In the genomic region with DNA sequence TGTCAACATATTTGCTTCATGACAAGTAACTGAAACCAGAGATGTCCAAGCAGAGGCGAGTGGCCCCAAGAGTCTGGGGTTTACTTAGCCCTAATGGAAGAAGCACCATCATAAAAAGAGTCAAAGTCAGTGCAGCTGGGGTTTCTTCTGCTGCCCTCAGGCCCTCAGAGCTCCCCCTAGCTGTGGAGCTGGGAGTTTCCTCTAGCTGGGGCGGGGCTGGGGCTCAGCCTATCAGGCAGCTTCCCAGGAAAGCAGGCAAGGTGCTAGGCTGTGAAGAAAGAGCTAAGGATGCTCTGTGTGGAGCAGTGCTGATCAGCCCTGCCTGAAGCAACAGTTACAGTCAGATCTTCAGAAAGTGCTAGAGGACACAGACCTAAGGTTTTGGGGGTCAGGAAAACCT, we compare ENCODE assay signal across 9 mouse cellular contexts. TPM values are rescaled to one million over a fixed set of nuclear protein-coding genes. Genes with fewer than 3 reads are reported as not detected.
A peak's percentile ranks its signal among the peaks of the same experiment; 100 is the strongest.
DNase-seq lines count a peak whose midpoint lies in the region; ATAC-seq and TF ChIP-seq lines count a peak whose summit lies in the region.
"Had no signal": no experiment of that assay in that cellular context is flagged by ENCODE, and none has a peak within 500 bp of the region (broad histone marks: within the 10 kb centered on the region; RNA-seq: fewer than 3 reads in every experiment).

No protein-coding gene starts in this region.

- H3K9ac ChIP-seq in heart, adult 2 months (ENCODE audit: low read depth, low read length) = no peak overlapping the region

- H3K4me1 ChIP-seq in heart, adult 2 months (ENCODE audit: control insufficient read depth, insufficient read depth, low read length) = no peaks in the 10 kb centered on the region
- H3K4me1 ChIP-seq in heart, embryonic 10.5 days = no peaks in the 10 kb centered on the region
- H3K4me1 ChIP-seq in bone marrow, adult 2 months (ENCODE audit: control insufficient read depth, insufficient read depth, low read length) = no peaks in the 10 kb centered on the region
- no peaks in the 10 kb centered on the region for H3K4me1 ChIP-seq in forebrain, embryonic 10.5 days

- intact Hi-C loops in heart, adult 2 months (cut with DNase I) = no loop called here

- no peaks in the 10 kb centered on the region for H3K9me3 ChIP-seq in heart, embryonic 10.5 days
- H3K9me3 ChIP-seq in forebrain, embryonic 10.5 days = no peaks in the 10 kb centered on the region

- no peak for TF ChIP-seq POLR2A in heart, adult 2 months (IDR thresholded peaks at IDR 0.05; ENCODE audit: insufficient read depth, low read depth, low read length)
- no peak for TF ChIP-seq POLR2A in bone marrow, adult 2 months (IDR thresholded peaks at IDR 0.05; ENCODE audit: borderline replicate concordance, control insufficient read depth, low read depth, low read length)

- no peak overlapping the region for H3K27ac ChIP-seq in heart, adult 2 months
- no peak overlapping the region for H3K27ac ChIP-seq in heart, embryonic 10.5 days
- H3K27ac ChIP-seq in bone marrow, adult 2 months (ENCODE audit: control insufficient read depth, insufficient read depth, low read depth, low read length, poor library complexity) = no peak overlapping the region
- no peak overlapping the region for H3K27ac ChIP-seq in forebrain, embryonic 10.5 days

- no peak overlapping the region for H3K4me3 ChIP-seq in heart, adult 2 months
- no peak overlapping the region for H3K4me3 ChIP-seq in heart, embryonic 10.5 days
- H3K4me3 ChIP-seq in bone marrow, adult 2 months (replicated peaks; ENCODE audit: control insufficient read depth, low read depth, low read length) = no peak overlapping the region
- H3K4me3 ChIP-seq in forebrain, embryonic 10.5 days = no peak overlapping the region

- ATAC-seq in megakaryocyte progenitor cell, adult 5-6 weeks (replicated peaks; ENCODE audit: poor library complexity) = peak; percentile 85
- ATAC-seq: activated CD4-positive, CD25-positive, alpha-beta regulatory T cell, adult 4 months had no signal

- no peak for TF ChIP-seq EP300 in heart, adult 2 months (IDR thresholded peaks at IDR 0.05; ENCODE audit: insufficient read depth, low read depth, low read length)

- H3K27me3 ChIP-seq in heart, adult 2 months (ENCODE audit: control insufficient read depth, insufficient read depth, low read length) = no peaks in the 10 kb centered on the region
- H3K27me3 ChIP-seq in heart, embryonic 10.5 days (ENCODE audit: insufficient read depth, poor library complexity, severe bottlenecking) = peaks cover 20% of the 10 kb centered on the region
- H3K27me3 ChIP-seq in forebrain, embryonic 10.5 days (ENCODE audit: poor library complexity, severe bottlenecking) = no peaks in the 10 kb centered on the region

- H3K79me2 ChIP-seq in heart, adult 2 months (replicated peaks; ENCODE audit: control insufficient read depth, insufficient read depth, low read length) = no peaks in the 10 kb centered on the region

- 96% methylated on average over 2 of the region's 2 CpGs for WGBS in heart, adult 2 months
- 94% methylated on average over 2 of the region's 2 CpGs for WGBS in heart, embryonic 10.5 days
- WGBS in bone marrow, adult 2 months = 80% methylated on average over 2 of the region's 2 CpGs
- 90% methylated on average over 2 of the region's 2 CpGs for WGBS in forebrain, embryonic 10.5 days

- peaks cover 4% of the 10 kb centered on the region for H3K36me3 ChIP-seq in heart, adult 2 months (ENCODE audit: control insufficient read depth, insufficient read depth, low read length)
- peaks cover 57% of the 10 kb centered on the region for H3K36me3 ChIP-seq in heart, embryonic 10.5 days
- peaks cover 79% of the 10 kb centered on the region for H3K36me3 ChIP-seq in forebrain, embryonic 10.5 days (replicated peaks)

- peak; percentile 61 for TF ChIP-seq CTCF in heart, adult 2 months (IDR thresholded peaks at IDR 0.05)
- TF ChIP-seq CTCF in bone marrow, adult 2 months (IDR thresholded peaks at IDR 0.05; ENCODE audit: control insufficient read depth, insufficient read depth, low read length) = peak; percentile 45; the same call in 1 of the 2 replicates

- DNase-seq in heart, adult 2 months = no peak
- no peak for DNase-seq in heart, embryonic 10.5 days (ENCODE audit: low spot score)
- DNase-seq in B cell, adult 2 months = peak; percentile 50 to 54
- DNase-seq in embryo, embryonic 9.5 days (ENCODE audit: extremely low spot score) = no peak
- DNase-seq in forebrain, embryonic 10.5 days (ENCODE audit: extremely low spot score, low spot score) = no peak
- DNase-seq in right cerebral cortex, postnatal 4 days = no peak

RNA-seq across cellular contexts. Expression of gene Ermp1, which starts 51.2 kb away (rescaled TPM):
- 10 to 100 TPM in 1 of 2 experiments, 1 to 10 TPM in 1; 8.9 to 10.5 TPM for total RNA-seq in heart, adult 2 months (2021)
- 6.5 and 12.0 TPM in 2 replicates for polyA plus RNA-seq in heart, adult 2 months (2012; rRNA removed)
- 8.1 and 9.5 TPM in 2 replicates for polyA plus RNA-seq in heart, embryonic 10.5 days (2016; fragmentation: Nextera tagmentation; extraction: Ambion mirVana)
- 7.5 and 13.7 TPM in 2 replicates for polyA plus RNA-seq in bone marrow, adult 2 months (2011; ENCODE audit: insufficient read depth, insufficient read length, low replicate concordance, missing spikeins)
- 37.3 and 42.5 TPM in 2 replicates for total RNA-seq in megakaryocyte progenitor cell, adult 5-6 weeks (2015)
- total RNA-seq in megakaryocyte progenitor cell, adult 5-6 weeks (2017) = 44.8 and 51.3 TPM in 2 replicates
- 17.1 and 17.6 TPM in 2 replicates for polyA plus RNA-seq in forebrain, embryonic 10.5 days (2016; fragmentation: Nextera tagmentation; extraction: Ambion mirVana)

Comparison
In these comparisons a context has a peak if more than half of its experiments do, and no peak if none do; other contexts are left out.
1. DNase-seq: peak in B cell, adult 2 months (2 of 2); none in heart, adult 2 months (0 of 2), heart, embryonic 10.5 days (single experiment), embryo, embryonic 9.5 days (single experiment), forebrain, embryonic 10.5 days (single experiment) and right cerebral cortex, postnatal 4 days (single experiment).